Mouse (Mus musculus): ENCODE data around the gene Adam11. TPM values are rescaled to one million over a fixed set of nuclear protein-coding genes. Genes with fewer than 3 reads are reported as not detected.

The Adam11 gene
- total RNA-seq, 4 experiments from 2014 or later, result 117 to 126 (median 123) TPM

GRCm38 (mm10) chr11:102753591-102754324, 7.5 kb upstream of the Adam11 start:
- no peak for DNase-seq (ENCODE audit: low spot score in 2 of 2)

GRCm38 (mm10) chr11:102754416-102754815, 6.8 kb upstream of the Adam11 start:
- no peak for DNase-seq (ENCODE audit: low spot score in 2 of 2)

GRCm38 (mm10) chr11:102755391-102755790, 5.8 kb upstream of the Adam11 start:
- no peak for DNase-seq (ENCODE audit: low spot score in 2 of 2)

- no peak for DNase-seq (ENCODE audit: low spot score in 2 of 2)
Observed at GRCm38 (mm10) chr11:102758977-102759376, 2.3 kb upstream of the Adam11 start.

- no peak for DNase-seq (ENCODE audit: low spot score in 2 of 2)
Observed at GRCm38 (mm10) chr11:102760805-102761308, 382 bp upstream of the Adam11 start.

GRCm38 (mm10) chr11:102762248-102762647, 1.0 kb downstream of the Adam11 start:
- no peak for DNase-seq (ENCODE audit: low spot score in 2 of 2)

GRCm38 (mm10) chr11:102763009-102763767, 1.9 kb downstream of the Adam11 start:
- DNase-seq (ENCODE audit: low spot score in 2 of 2), result no peak

GRCm38 (mm10) chr11:102765416-102765815, 4.2 kb downstream of the Adam11 start:
- DNase-seq (ENCODE audit: low spot score in 2 of 2), result no peak

- no peak for DNase-seq (ENCODE audit: low spot score in 2 of 2)
Observed at GRCm38 (mm10) chr11:102767055-102767670, 5.9 kb downstream of the Adam11 start.

GRCm38 (mm10) chr11:102769141-102769540, 7.9 kb downstream of the Adam11 start:
- no peak for DNase-seq (ENCODE audit: low spot score in 2 of 2)

- no peak for DNase-seq (ENCODE audit: low spot score in 2 of 2)
Observed at GRCm38 (mm10) chr11:102769993-102770661, 8.9 kb downstream of the Adam11 start.

GRCm38 (mm10) chr11:102770662-102771435, 9.6 kb downstream of the Adam11 start:
- DNase-seq (ENCODE audit: low spot score in 2 of 2), result no peak

- DNase-seq (ENCODE audit: low spot score in 2 of 2), result no peak
Observed at GRCm38 (mm10) chr11:102771916-102772714, 10.9 kb downstream of the Adam11 start.

GRCm38 (mm10) chr11:102772771-102773700, 11.8 kb downstream of the Adam11 start:
- DNase-seq (ENCODE audit: low spot score in 2 of 2), result no peak

- DNase-seq (ENCODE audit: low spot score in 2 of 2), result peak; percentile 74 to 87
Observed at GRCm38 (mm10) chr11:102773713-102774611, 12.7 kb downstream of the Adam11 start.

- peak in 1 of 2 experiments; percentile 73 for DNase-seq (ENCODE audit: low spot score in 2 of 2)
Observed at GRCm38 (mm10) chr11:102774621-102775141, 13.4 kb downstream of the Adam11 start.

GRCm38 (mm10) chr11:102777598-102777997, 16.4 kb downstream of the Adam11 start:
- DNase-seq (ENCODE audit: low spot score in 2 of 2), result no peak
